Mouse (Mus musculus) forebrain, postnatal 0 days (tissue): ENCODE measurements at regions not wholly inside any gene's neighbourhood (a gene's known extent, or its start where the extent isn't known, plus 50 kb on each side); places are given as distances from the start of the nearest gene placed in this dataset.

Experiments used
- ATAC-seq: fragments of 200-750 bp; cut with Nextera tagmentation; 2 replicates; pipeline ENCODE4 v1.8.0; 2017; ENCODE audit warnings: mild to moderate bottlenecking, moderate library complexity
- DNase-seq: peaks from one replicate; pipeline ENCODE4 v3.0.0-alpha.2; 2015
- H3K27ac ChIP-seq: fragments of 300-500 bp; sonication (generic); 2 replicates; pipeline ENCODE4 v1.5.1; 2014; ENCODE audit warnings: low read depth, mild to moderate bottlenecking, antibody characterized with exemption, low read length, moderate library complexity, mixed read lengths
- H3K27me3 ChIP-seq: fragments of 300-500 bp; sonication (generic); 2 replicates; pipeline ENCODE4 v1.6.1; 2014; ENCODE audit warnings: mild to moderate bottlenecking, low read length, mixed read lengths; ENCODE audit not compliant: insufficient read depth
- H3K36me3 ChIP-seq: fragments of 300-500 bp; sonication (generic); 2 replicates; pipeline ENCODE4 v1.6.1; 2014; ENCODE audit warnings: mild to moderate bottlenecking, moderate library complexity; ENCODE audit not compliant: insufficient read depth
- H3K4me1 ChIP-seq: fragments of 300-500 bp; sonication (generic); 2 replicates; pipeline ENCODE4 v1.6.1; 2014; ENCODE audit warnings: antibody characterized with exemption; ENCODE audit not compliant: insufficient read depth
- H3K4me2 ChIP-seq: fragments of 300-500 bp; sonication (generic); 2 replicates; pipeline ENCODE4 v1.6.1; 2014; ENCODE audit warnings: low read depth, mild to moderate bottlenecking, moderate library complexity
- H3K4me3 ChIP-seq: fragments of 300-500 bp; sonication (generic); 2 replicates; pipeline ENCODE4 v1.5.1; 2014; ENCODE audit warnings: low read depth, low read length, mixed read lengths
- H3K9ac ChIP-seq: fragments of 300-500 bp; sonication (generic); 2 replicates; pipeline ENCODE4 v1.6.1; 2014; ENCODE audit warnings: mild to moderate bottlenecking
- H3K9me3 ChIP-seq: fragments of 300-500 bp; sonication (generic); 2 replicates; pipeline ENCODE4 v1.6.1; 2016; ENCODE audit warnings: low read length
- CTCF ChIP-seq: sonication (generic); IDR thresholded peaks from 2 replicates; pipeline ENCODE4 v1.5.1; 2016; ENCODE audit warnings: antibody characterized with exemption, control low read depth, low read depth
- WGBS: fragments of 180-500 bp; shearing (Covaris S2); extraction: QIAGEN DNeasy Blood & Tissue Kit; methylation state at CpG from one replicate; pipeline ENCODE4 v1.1.7; 2014; 5-methylcytosine and 5-hydroxymethylcytosine counted together

GRCm38 (mm10) chr11:63233172-63233966, 104.6 kb downstream of the Pmp22 start:
- peak; percentile 66 for TF ChIP-seq CTCF
- H3K27ac ChIP-seq, result no peak overlapping the region
- H3K4me3 ChIP-seq, result no peak overlapping the region
- peak; percentile 51; the same call in 1 of the 2 replicates for ATAC-seq
- peak; percentile 61 for DNase-seq
- H3K27me3 ChIP-seq, result no peaks in the 10 kb centered on the region
- no peaks in the 10 kb centered on the region for H3K9me3 ChIP-seq
- no peaks in the 10 kb centered on the region for H3K36me3 ChIP-seq
- H3K9ac ChIP-seq, result no peak overlapping the region
- 68% methylated on average over 13 of the region's 13 CpGs for WGBS
- H3K4me2 ChIP-seq, result no peak overlapping the region
- H3K4me1 ChIP-seq, result no peaks in the 10 kb centered on the region

- no peaks in the 10 kb centered on the region for H3K27me3 ChIP-seq
- TF ChIP-seq CTCF, result no peak
- DNase-seq (no peak), ATAC-seq (no peak)
- H3K4me2 ChIP-seq, result no peak overlapping the region
- no peak overlapping the region for H3K27ac ChIP-seq
- WGBS, result 50% methylated on average over 6 of the region's 6 CpGs
- H3K4me3 ChIP-seq, result no peak overlapping the region
- no peak overlapping the region for H3K9ac ChIP-seq
- H3K36me3 ChIP-seq, result no peaks in the 10 kb centered on the region
- no peaks in the 10 kb centered on the region for H3K9me3 ChIP-seq
- no peaks in the 10 kb centered on the region for H3K4me1 ChIP-seq
These were observed 105.7 kb downstream of the Pmp22 start for GRCm38 (mm10) chr11:63234481-63234880.

GRCm38 (mm10) chr11:63238655-63239054, 109.9 kb downstream of the Pmp22 start:
- Histone ChIP-seq H3K4me1 (no peaks in the 10 kb centered on the region), H3K9ac (no peak overlapping the region), H3K36me3 (no peaks in the 10 kb centered on the region), H3K9me3 (no peaks in the 10 kb centered on the region), H3K4me3 (no peak overlapping the region), H3K27me3 (no peaks in the 10 kb centered on the region), H3K4me2 (no peak overlapping the region), H3K27ac (no peak overlapping the region)
- 55% methylated on average over 4 of the region's 4 CpGs for WGBS
- TF ChIP-seq CTCF, result no peak
- DNase-seq (no peak), ATAC-seq (no peak)

GRCm38 (mm10) chr11:63243906-63244416, 115.2 kb downstream of the Pmp22 start:
- H3K27ac ChIP-seq, result no peak overlapping the region
- no peaks in the 10 kb centered on the region for H3K4me1 ChIP-seq
- H3K4me3 ChIP-seq, result no peak overlapping the region
- H3K36me3 ChIP-seq, result no peaks in the 10 kb centered on the region
- H3K9ac ChIP-seq, result no peak overlapping the region
- H3K4me2 ChIP-seq, result no peak overlapping the region
- no peaks in the 10 kb centered on the region for H3K27me3 ChIP-seq
- DNase-seq (no peak), ATAC-seq (no peak)
- H3K9me3 ChIP-seq, result no peaks in the 10 kb centered on the region
- TF ChIP-seq CTCF, result no peak
- 62% methylated on average over 9 of the region's 9 CpGs for WGBS

- ATAC-seq (no peak), DNase-seq (no peak)
- TF ChIP-seq CTCF, result no peak
- Histone ChIP-seq H3K9ac (no peak overlapping the region), H3K4me3 (no peak overlapping the region), H3K36me3 (no peaks in the 10 kb centered on the region), H3K4me2 (no peak overlapping the region), H3K27ac (no peak overlapping the region), H3K4me1 (no peaks in the 10 kb centered on the region), H3K9me3 (no peaks in the 10 kb centered on the region), H3K27me3 (no peaks in the 10 kb centered on the region)
- WGBS, result 75% methylated on average over 6 of the region's 6 CpGs
These were observed 116.3 kb downstream of the Pmp22 start for GRCm38 (mm10) chr11:63245041-63245440.

GRCm38 (mm10) chr11:63246052-63246661, 117.4 kb downstream of the Pmp22 start:
- H3K4me1 ChIP-seq, result no peaks in the 10 kb centered on the region
- H3K36me3 ChIP-seq, result no peaks in the 10 kb centered on the region
- no peak overlapping the region for H3K4me3 ChIP-seq
- ATAC-seq (no peak), DNase-seq (peak; percentile 29)
- TF ChIP-seq CTCF, result no peak
- H3K27ac ChIP-seq, result no peak overlapping the region
- 17% methylated on average over 9 of the region's 9 CpGs for WGBS
- H3K9ac ChIP-seq, result no peak overlapping the region
- no peaks in the 10 kb centered on the region for H3K9me3 ChIP-seq
- no peaks in the 10 kb centered on the region for H3K27me3 ChIP-seq
- H3K4me2 ChIP-seq, result no peak overlapping the region
